Mouse (Mus musculus): ENCODE measurements around the gene Acsm5. TPM values are rescaled to one million over a fixed set of nuclear protein-coding genes. Genes with fewer than 3 reads are reported as not detected.

The Acsm5 gene
- polyA plus RNA-seq (2014; fragmentation: Nextera tagmentation; extraction: Ambion mirVana): 0.32 TPM in 1 of 2 replicates, not detected in the other

DNA sequence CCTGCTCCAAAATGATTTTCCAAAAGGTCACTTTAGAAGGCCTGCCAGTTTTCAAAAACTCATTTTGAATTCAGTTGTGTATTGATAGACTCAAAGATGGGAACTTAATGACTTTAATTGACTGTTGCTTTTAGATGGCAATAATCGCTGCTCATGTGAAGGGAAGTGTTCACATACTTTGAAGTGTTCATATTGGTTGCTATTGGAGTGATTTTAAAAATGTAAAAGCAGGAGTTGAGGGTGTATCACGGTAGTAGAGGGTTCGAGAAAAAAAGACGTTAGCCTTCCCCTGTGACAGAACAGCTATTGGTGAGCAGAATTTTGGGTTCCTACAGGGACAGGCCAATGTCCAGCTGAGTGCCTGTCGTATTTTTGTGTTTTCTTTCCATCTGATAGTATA, at the start of gene Acsm5:
Gene Acsm5, plus strand, starts transcription at position 301 of the 400 bp plus-strand sequence.
- Histone ChIP-seq H3K27ac (ENCODE audit: low read depth) (no peak within 1 kb of the TSS), H3K9me3 (ENCODE audit: low read depth, low read length) (no peaks in the 10 kb centered on the region), H3K4me3 (ENCODE audit: low read depth, low read length) (no peak within 1 kb of the TSS), H3K4me1 (ENCODE audit: insufficient read depth) (no peaks in the 10 kb centered on the region), H3K4me2 (no peak within 1 kb of the TSS), H3K27me3 (ENCODE audit: insufficient read depth, low read length) (no peaks in the 10 kb centered on the region), H3K9ac (no peak within 1 kb of the TSS), H3K36me3 (ENCODE audit: insufficient read depth) (no peaks in the 10 kb centered on the region)
- DNase-seq (no peak), ATAC-seq (ENCODE audit: insufficient read depth) (no peak)
- WGBS: 64% methylated on average over 5 of the region's 5 CpGs
- no peak for TF ChIP-seq CTCF (IDR thresholded peaks at IDR 0.05; ENCODE audit: low read depth)

- WGBS: 60% methylated on average over 33 of the region's 33 CpGs
- H3K4me3 ChIP-seq (ENCODE audit: low read depth, low read length): no peak overlapping the region
- H3K4me2 ChIP-seq: no peak overlapping the region
- no peak overlapping the region for H3K27ac ChIP-seq (ENCODE audit: low read depth)
- H3K27me3 ChIP-seq (ENCODE audit: insufficient read depth, low read length): no peaks in the 10 kb centered on the region
- no peaks in the 10 kb centered on the region for H3K36me3 ChIP-seq (ENCODE audit: insufficient read depth)
- no peaks in the 10 kb centered on the region for H3K4me1 ChIP-seq (ENCODE audit: insufficient read depth)
- TF ChIP-seq CTCF (IDR thresholded peaks at IDR 0.05; ENCODE audit: low read depth): 0 out of 2 replicates have a peak, but pooled peaks have one; percentile 14
- no peak overlapping the region for H3K9ac ChIP-seq
- ATAC-seq (ENCODE audit: insufficient read depth) (peak; percentile 52; the same call in 1 of the 2 replicates), DNase-seq (no peak)
- H3K9me3 ChIP-seq (ENCODE audit: low read depth, low read length): no peaks in the 10 kb centered on the region
Measured at GRCm38 (mm10) chr7:119476500-119477389, 42.5 kb upstream of the Acsm5 start.

DNA sequence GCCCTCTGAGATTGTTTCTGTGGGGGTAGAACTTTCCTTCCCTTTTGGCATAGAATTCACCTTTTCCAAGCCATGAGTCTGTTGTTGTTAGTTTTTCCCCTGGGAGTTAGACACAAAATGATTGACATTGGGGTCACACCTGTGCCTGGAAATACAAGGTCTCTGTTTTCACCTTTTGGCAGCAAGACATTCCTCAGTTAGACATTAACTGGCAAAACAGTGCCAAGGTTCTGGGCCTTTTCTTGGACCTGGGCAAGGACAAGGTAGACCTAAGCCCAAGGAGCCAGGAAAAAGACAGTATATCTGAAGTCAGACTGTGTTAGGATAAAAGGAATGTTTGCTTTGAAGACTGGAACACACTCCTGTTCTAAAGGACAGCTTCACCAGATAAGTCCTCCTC, 40.0 kb upstream of the Acsm5 start, which contains the start of gene Umod:
Gene Umod, minus strand, starts transcription at position 27 of the 400 bp plus-strand sequence.
- Histone ChIP-seq H3K36me3 (ENCODE audit: insufficient read depth) (no peaks in the 10 kb centered on the region), H3K27ac (ENCODE audit: low read depth) (no peak within 1 kb of the TSS), H3K4me2 (no peak within 1 kb of the TSS), H3K4me1 (ENCODE audit: insufficient read depth) (no peaks in the 10 kb centered on the region), H3K27me3 (ENCODE audit: insufficient read depth, low read length) (no peaks in the 10 kb centered on the region), H3K9ac (no peak within 1 kb of the TSS), H3K9me3 (ENCODE audit: low read depth, low read length) (no peaks in the 10 kb centered on the region), H3K4me3 (ENCODE audit: low read depth, low read length) (no peak within 1 kb of the TSS)
- ATAC-seq (ENCODE audit: insufficient read depth) (no peak), DNase-seq (no peak)
- no peak for TF ChIP-seq CTCF (IDR thresholded peaks at IDR 0.05; ENCODE audit: low read depth)

- ATAC-seq (ENCODE audit: insufficient read depth): no peak
Measured at GRCm38 (mm10) chr7:119484154-119484553, 35.1 kb upstream of the Acsm5 start.

GRCm38 (mm10) chr7:119486683-119487082, 32.6 kb upstream of the Acsm5 start:
- WGBS: 75% methylated on average over 5 of the region's 5 CpGs
- ATAC-seq (ENCODE audit: insufficient read depth) (no peak), DNase-seq (no peak)
- no peak for TF ChIP-seq CTCF (IDR thresholded peaks at IDR 0.05; ENCODE audit: low read depth)
- no peak overlapping the region for H3K4me3 ChIP-seq (ENCODE audit: low read depth, low read length)
- H3K27ac ChIP-seq (ENCODE audit: low read depth): no peak overlapping the region
- no peaks in the 10 kb centered on the region for H3K4me1 ChIP-seq (ENCODE audit: insufficient read depth)
- H3K27me3 ChIP-seq (ENCODE audit: insufficient read depth, low read length): no peaks in the 10 kb centered on the region
- H3K4me2 ChIP-seq: no peak overlapping the region
- no peaks in the 10 kb centered on the region for H3K9me3 ChIP-seq (ENCODE audit: low read depth, low read length)
- no peak overlapping the region for H3K9ac ChIP-seq
- no peaks in the 10 kb centered on the region for H3K36me3 ChIP-seq (ENCODE audit: insufficient read depth)

More at GRCm38 (mm10) chr7:119484154-119484553, 35.1 kb upstream of the Acsm5 start:
- Histone ChIP-seq H3K4me2 (no peak overlapping the region), H3K4me3 (ENCODE audit: low read depth, low read length) (no peak overlapping the region), H3K4me1 (ENCODE audit: insufficient read depth) (no peaks in the 10 kb centered on the region), H3K27ac (ENCODE audit: low read depth) (no peak overlapping the region), H3K36me3 (ENCODE audit: insufficient read depth) (no peaks in the 10 kb centered on the region), H3K27me3 (ENCODE audit: insufficient read depth, low read length) (no peaks in the 10 kb centered on the region), H3K9ac (no peak overlapping the region), H3K9me3 (ENCODE audit: low read depth, low read length) (no peaks in the 10 kb centered on the region)
- no peak for DNase-seq
- no peak for TF ChIP-seq CTCF (IDR thresholded peaks at IDR 0.05; ENCODE audit: low read depth)
- WGBS: 74% methylated on average over 4 of the region's 4 CpGs

- Histone ChIP-seq H3K4me1 (ENCODE audit: insufficient read depth) (no peaks in the 10 kb centered on the region), H3K9me3 (ENCODE audit: low read depth, low read length) (no peaks in the 10 kb centered on the region), H3K4me3 (ENCODE audit: low read depth, low read length) (no peak overlapping the region), H3K27ac (ENCODE audit: low read depth) (no peak overlapping the region), H3K27me3 (ENCODE audit: insufficient read depth, low read length) (no peaks in the 10 kb centered on the region), H3K36me3 (ENCODE audit: insufficient read depth) (no peaks in the 10 kb centered on the region), H3K4me2 (no peak overlapping the region), H3K9ac (no peak overlapping the region)
- TF ChIP-seq CTCF (IDR thresholded peaks at IDR 0.05; ENCODE audit: low read depth): no peak
- WGBS: 75% methylated on average over 4 of the region's 4 CpGs
- ATAC-seq (ENCODE audit: insufficient read depth) (no peak), DNase-seq (no peak)
Measured at GRCm38 (mm10) chr7:119490041-119490780, 29.1 kb upstream of the Acsm5 start.

DNA sequence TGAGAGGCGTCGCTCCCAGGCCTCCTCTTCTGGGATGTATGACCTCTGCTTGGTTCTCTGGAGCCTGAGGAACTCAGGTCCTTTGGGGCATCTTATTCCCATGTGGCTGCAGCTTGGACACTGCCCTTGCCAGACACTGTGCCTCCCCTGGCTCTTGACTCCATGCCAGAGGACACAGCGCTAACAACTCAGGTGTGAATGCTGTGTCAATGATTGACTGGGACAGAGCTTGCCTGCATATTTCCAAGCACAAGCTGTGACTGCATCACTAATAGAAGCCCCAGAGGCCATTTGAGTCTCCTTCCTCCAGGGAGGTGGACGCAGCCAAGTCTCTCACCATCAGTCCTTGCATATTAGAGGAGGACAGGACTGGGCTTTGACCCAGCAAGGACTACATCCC, 8.1 kb upstream of the Acsm5 start:
- no peak for ATAC-seq (ENCODE audit: insufficient read depth)
- H3K36me3 ChIP-seq (ENCODE audit: insufficient read depth): no peaks in the 10 kb centered on the region
- TF ChIP-seq CTCF (IDR thresholded peaks at IDR 0.05; ENCODE audit: low read depth): no peak
- H3K9me3 ChIP-seq (ENCODE audit: low read depth, low read length): no peaks in the 10 kb centered on the region
- H3K9ac ChIP-seq: no peak overlapping the region
- H3K4me1 ChIP-seq (ENCODE audit: insufficient read depth): no peaks in the 10 kb centered on the region
- H3K27ac ChIP-seq (ENCODE audit: low read depth): no peak overlapping the region
- H3K4me2 ChIP-seq: no peak overlapping the region
- H3K4me3 ChIP-seq (ENCODE audit: low read depth, low read length): no peak overlapping the region
- 85% methylated on average over 4 of the region's 4 CpGs for WGBS
- no peaks in the 10 kb centered on the region for H3K27me3 ChIP-seq (ENCODE audit: insufficient read depth, low read length)
- DNase-seq: no peak
